Mouse (Mus musculus) Patski (cell line): ENCODE measurements around the gene Prdm2. TPM values are rescaled to one million over a fixed set of nuclear protein-coding genes. Genes with fewer than 3 reads are reported as not detected.

Experiments
- ATAC-seq: fragments of 100-300 bp; one replicate; pipeline ENCODE4 v1.8.0; 2021
- CTCF ChIA-PET: fragments of 350-600 bp; sonication (Branson Sonifier 250); formaldehyde crosslinking; loops from one replicate; lab custom pipeline; 2022; ENCODE audit warnings: inconsistent platforms; lab: Charles Lee
- POLR2A ChIA-PET: fragments of 350-600 bp; sonication (Branson Sonifier 250); formaldehyde crosslinking; loops from one replicate; lab custom pipeline; 2022; ENCODE audit warnings: antibody characterized with exemption, inconsistent platforms; lab: Charles Lee
- DNase-seq: peaks from one replicate; pipeline ENCODE4 v3.0.0-alpha.2; 2011; ENCODE audit warnings: low read depth, low spot score
- H3K27me3 ChIP-seq: fragments of 371-371 bp; one replicate; pipeline ENCODE4 v1.5.1; 2021
- CTCF ChIP-seq: fragments of 100-300 bp; IDR thresholded peaks from one replicate; pipeline ENCODE4 v1.5.1; 2021
- in situ Hi-C: fragments of 300-500 bp; cut with MboI; formaldehyde crosslinking; loops from 3 replicates; pipeline ENCODE4 v1.11.1; 2018; ENCODE audit warnings: low pct_unique_long_range_greater_than_20kb, mixed read lengths
- polyA plus RNA-seq: library from polyadenylated mRNA; unstranded; gene quantifications from one replicate; pipeline ENCODE4 v1.2.3, GENCODE M21; 2021

The Prdm2 gene
- polyA plus RNA-seq, 1 experiment from 2014 or later = 17.6 TPM

- POLR2A ChIA-PET = no interaction called here
- in situ Hi-C loops = no loop called here
- TF ChIP-seq CTCF = no peak
- DNase-seq (no peak), ATAC-seq (no peak)
- no peaks in the 10 kb centered on the region for H3K27me3 ChIP-seq
- CTCF ChIA-PET = no interaction called here
Measured at GRCm38 (mm10) chr4:143185496-143185895, 27.3 kb downstream of the Prdm2 start.

- ATAC-seq = no peak
- ChIA-PET CTCF (interaction anchor here (0.8 to 1.4 kb wide), 2 partner anchors 9 to 26 kb away, joined by 3 to 6 read pairs; no protein-coding TSS in a partner anchor), POLR2A (no interaction called here)
- no peak for DNase-seq
- no peaks in the 10 kb centered on the region for H3K27me3 ChIP-seq
- no peak for TF ChIP-seq CTCF
- in situ Hi-C loops = no loop called here
Measured at GRCm38 (mm10) chr4:143183141-143183540, 29.7 kb downstream of the Prdm2 start.

GRCm38 (mm10) chr4:143180731-143181130 lies 32.1 kb downstream of the Prdm2 start:
- H3K27me3 ChIP-seq = no peaks in the 10 kb centered on the region
- ATAC-seq = no peak
- in situ Hi-C loops = no loop called here

GRCm38 (mm10) chr4:143171600-143172290 lies 41.0 kb downstream of the Prdm2 start:
- in situ Hi-C loops = no loop called here
- CTCF ChIA-PET = no interaction called here
- no peaks in the 10 kb centered on the region for H3K27me3 ChIP-seq
- POLR2A ChIA-PET = no interaction called here
- TF ChIP-seq CTCF = no peak
- no peak for ATAC-seq
- DNase-seq = no peak

More at GRCm38 (mm10) chr4:143180731-143181130, 32.1 kb downstream of the Prdm2 start:
- TF ChIP-seq CTCF = no peak
- POLR2A ChIA-PET = no interaction called here
- DNase-seq = no peak
- CTCF ChIA-PET = interaction anchor here (1.3 kb wide), 1 partner anchor 21 kb away, joined by 3 read pairs; no protein-coding TSS in a partner anchor

GRCm38 (mm10) chr4:143170290-143170689 lies 42.5 kb downstream of the Prdm2 start:
- ChIA-PET CTCF (interaction anchor here (2.1 kb wide), 1 partner anchor 13 kb away, joined by 5 read pairs; no protein-coding TSS in a partner anchor), POLR2A (no interaction called here)
- ATAC-seq (no peak), DNase-seq (no peak)
- in situ Hi-C loops = no loop called here
- no peaks in the 10 kb centered on the region for H3K27me3 ChIP-seq
- no peak for TF ChIP-seq CTCF

- no peaks in the 10 kb centered on the region for H3K27me3 ChIP-seq
- in situ Hi-C loops = no loop called here
- ATAC-seq (no peak), DNase-seq (no peak)
- POLR2A ChIA-PET = no interaction called here
- CTCF ChIA-PET = no interaction called here
- TF ChIP-seq CTCF = no peak
Measured at GRCm38 (mm10) chr4:143168093-143168492, 44.7 kb downstream of the Prdm2 start.

GRCm38 (mm10) chr4:143161619-143162479 lies 50.9 kb downstream of the Prdm2 start:
- in situ Hi-C loops = no loop called here
- DNase-seq (peak; percentile 89), ATAC-seq (peak; percentile 96)
- no peak for TF ChIP-seq CTCF
- POLR2A ChIA-PET = interaction anchor here (0.7 to 0.9 kb wide), 2 partner anchors 51 to 127 kb away, joined by 3 read pairs; partner anchors contain the start of gene Prdm2
- H3K27me3 ChIP-seq = no peaks in the 10 kb centered on the region
- CTCF ChIA-PET = no interaction called here

- CTCF ChIA-PET = no interaction called here
- in situ Hi-C loops = no loop called here
- no peak for DNase-seq
- H3K27me3 ChIP-seq = no peaks in the 10 kb centered on the region
- POLR2A ChIA-PET = interaction anchor here (0.7 kb wide), 1 partner anchor 128 kb away, joined by 3 read pairs; no protein-coding TSS in a partner anchor
- ATAC-seq = no peak
- TF ChIP-seq CTCF = no peak
Measured at GRCm38 (mm10) chr4:143160826-143161225, 52.0 kb downstream of the Prdm2 start.

GRCm38 (mm10) chr4:143159336-143159735 lies 53.5 kb downstream of the Prdm2 start:
- no peak for TF ChIP-seq CTCF
- POLR2A ChIA-PET = interaction anchor here (0.6 kb wide), 1 partner anchor 41 kb away, joined by 3 read pairs; no protein-coding TSS in a partner anchor
- ATAC-seq (no peak), DNase-seq (no peak)
- H3K27me3 ChIP-seq = no peaks in the 10 kb centered on the region
- in situ Hi-C loops = loop anchor here (5.0 kb wide), 1 partner anchor 37 kb away; no protein-coding TSS in a partner anchor
- CTCF ChIA-PET = interaction anchor here (0.9 kb wide), 1 partner anchor 15 kb away, joined by 3 read pairs; no protein-coding TSS in a partner anchor

GRCm38 (mm10) chr4:143155871-143156270 lies 56.9 kb downstream of the Prdm2 start:
- ChIA-PET CTCF (interaction anchor here (1.3 kb wide), 1 partner anchor 16 kb away, joined by 3 read pairs; no protein-coding TSS in a partner anchor), POLR2A (interaction anchor here (1.3 kb wide), 1 partner anchor 142 kb away, joined by 3 read pairs; no protein-coding TSS in a partner anchor)
- DNase-seq = no peak
- in situ Hi-C loops = loop anchor here (5.0 kb wide), 1 partner anchor 34 kb away; no protein-coding TSS in a partner anchor
- TF ChIP-seq CTCF = no peak
- no peaks in the 10 kb centered on the region for H3K27me3 ChIP-seq
- no peak for ATAC-seq
